Mouse (Mus musculus) urinary bladder, postnatal 0 days (tissue): ENCODE results near the gene Sh3pxd2a. TPM values are rescaled to one million over a fixed set of nuclear protein-coding genes. Genes with fewer than 3 reads are reported as not detected.

ENCODE experiments used
- microRNA-seq: library from miRNA; unstranded; fragments of <30 nt; microRNA quantifications from one replicate; pipeline ENCODE4, GENCODE M21; 2016
- polyA plus RNA-seq: library from polyadenylated mRNA; unstranded; fragments of >200 nt; fragmentation: Nextera tagmentation; extraction: Ambion mirVana; gene quantifications from 2 replicates; pipeline ENCODE4 v1.2.1, GENCODE M21; 2015

Gene Sh3pxd2a
- 4.0 and 4.5 TPM in 2 replicates for polyA plus RNA-seq

GRCm38 (mm10) chr19:47464304-47465241, at the start of gene Sh3pxd2a:
Sh3pxd2a (minus strand) TSS chr19:47464401.

Small RNA genes within 50 kb of the gene (microRNA-seq; reads per million reads assigned to microRNA genes)
- gene Mir6995 = not detected

Other genes starting within 250 kb of the Sh3pxd2a start
- gene Stn1, start 73.1 kb upstream of the Sh3pxd2a start, polyA plus RNA-seq = 21.5 and 25.1 TPM in 2 replicates
- 8.2 and 10.4 TPM in 2 replicates for gene Slk, start 115.3 kb upstream of the Sh3pxd2a start, polyA plus RNA-seq
- gene Col17a1, start 227.7 kb upstream of the Sh3pxd2a start, polyA plus RNA-seq = 6.3 and 7.1 TPM in 2 replicates